Mouse (Mus musculus) lung, adult 2 months (tissue): Measurements from ENCODE around the gene Gm34653.

Experiments used
- CTCF ChIP-seq: fragments of 200-500 bp; IDR thresholded peaks from 2 replicates; pipeline ENCODE4 v1.5.1; 2011; ENCODE audit warnings: mild to moderate bottlenecking, low read length, control low read depth; ENCODE audit not compliant: insufficient read depth
- POLR2A ChIP-seq: fragments of 200-500 bp; IDR thresholded peaks from 2 replicates; pipeline ENCODE4 v1.6.1; 2011; ENCODE audit warnings: low read depth, mild to moderate bottlenecking, control low read depth, low read length, borderline replicate concordance; ENCODE audit errors: extremely low read depth

DNA sequence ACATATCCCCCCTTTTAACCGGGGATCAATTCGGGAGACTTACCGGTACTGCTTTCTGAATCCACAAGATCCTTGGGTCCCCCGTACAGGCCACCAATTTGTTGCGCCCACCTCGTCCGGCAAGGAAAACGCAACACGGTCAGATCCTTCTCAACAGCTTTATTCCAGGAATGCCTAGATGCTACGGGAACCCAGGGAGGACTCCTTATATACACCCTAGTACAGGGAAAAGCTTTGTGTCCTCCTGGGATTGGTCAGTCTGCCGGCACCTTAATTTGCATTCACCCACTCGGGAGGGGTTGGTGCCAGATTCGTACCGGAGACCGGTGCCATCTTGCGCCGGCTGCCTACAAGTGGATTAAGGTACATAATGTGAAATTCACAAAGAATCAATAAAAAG, 817 bp downstream of the Gm34653 start:
- TF ChIP-seq CTCF (no peak), POLR2A (no peak)
